Mouse (Mus musculus) heart, adult 2 months (tissue): ENCODE data around the gene Hsdl1.

Experiments used
- CTCF ChIP-seq: fragments of 200-600 bp; IDR thresholded peaks from 2 replicates; pipeline ENCODE4 v1.8.1; 2022; ENCODE audit warnings: antibody characterized with exemption, mild to moderate bottlenecking, moderate library complexity
- POLR2A ChIP-seq: fragments of 200-500 bp; IDR thresholded peaks from 2 replicates; pipeline ENCODE4 v1.6.1; 2011; ENCODE audit warnings: mild to moderate bottlenecking, low read depth, low read length, control low read depth; ENCODE audit not compliant: insufficient read depth

- TF ChIP-seq CTCF (no peak), POLR2A (no peak)
Observed at GRCm38 (mm10) chr8:119513405-119513804, 61.6 kb downstream of the Hsdl1 start.
